Mouse (Mus musculus): Measurements from ENCODE around the gene Chst12.

DNA sequence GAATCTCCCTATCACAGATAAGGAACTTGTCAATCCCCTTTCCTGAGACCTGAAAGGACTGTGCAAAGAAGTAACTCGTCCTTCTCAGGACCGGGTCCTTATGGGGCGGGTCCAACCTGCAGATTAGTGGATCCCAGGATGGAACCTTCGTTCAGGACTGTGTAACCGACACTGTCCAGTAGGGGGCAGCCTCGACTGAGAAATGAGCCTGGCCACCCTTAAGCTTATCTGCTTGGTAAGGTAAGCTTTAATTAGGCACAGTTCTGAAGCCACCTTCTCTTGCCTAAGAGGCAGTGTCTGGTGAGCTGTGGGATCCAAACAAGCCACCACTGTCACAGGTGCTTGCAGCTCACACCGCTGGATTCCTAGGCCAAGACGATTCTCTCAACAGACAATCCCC, 34.8 kb downstream of the Chst12 start:
- TF ChIP-seq CTCF (IDR thresholded peaks at IDR 0.05; ENCODE audit: low read depth, low read length) = peak; percentile 85
- TF ChIP-seq POLR2A (IDR thresholded peaks at IDR 0.05; ENCODE audit: extremely low read depth, insufficient read depth, low read length) = no peak

All from liver, adult 2 months (tissue).